Mouse (Mus musculus): ENCODE data around the gene Ptma. TPM values are rescaled to one million over a fixed set of nuclear protein-coding genes. Genes with fewer than 3 reads are reported as not detected.

Ptma gene
- polyA plus RNA-seq, 1 experiment = 322 TPM

Other genes starting within 250 kb of the Ptma start
- gene B3gnt7, start 223.9 kb upstream of the Ptma start, polyA plus RNA-seq (2012; ENCODE audit: insufficient read depth, insufficient read length, missing spikeins) = not detected in 2 replicates
- gene Ncl, start 167.3 kb upstream of the Ptma start, polyA plus RNA-seq (2012; ENCODE audit: insufficient read depth, insufficient read length, missing spikeins) = 88.2 and 112 TPM in 2 replicates
- gene Nmur1, start 100.5 kb upstream of the Ptma start, polyA plus RNA-seq (2012; ENCODE audit: insufficient read depth, insufficient read length, missing spikeins) = not detected in 2 replicates
- gene Tex44, start 100.4 kb upstream of the Ptma start, polyA plus RNA-seq (2012; ENCODE audit: insufficient read depth, insufficient read length, missing spikeins) = not detected in 2 replicates
- 21.7 and 24.3 TPM in 2 replicates for gene Pde6d, start 55.9 kb downstream of the Ptma start, polyA plus RNA-seq (2012; ENCODE audit: insufficient read depth, insufficient read length, missing spikeins)
- gene Cops7b, start 56.2 kb downstream of the Ptma start, polyA plus RNA-seq (2012; ENCODE audit: insufficient read depth, insufficient read length, missing spikeins) = 6.2 and 7.7 TPM in 2 replicates
- not detected in 2 replicates for gene Nppc, start 143.8 kb downstream of the Ptma start, polyA plus RNA-seq (2012; ENCODE audit: insufficient read depth, insufficient read length, missing spikeins)
- 5.6 and 8.8 TPM in 2 replicates for gene Dis3l2, start 177.1 kb downstream of the Ptma start, polyA plus RNA-seq (2012; ENCODE audit: insufficient read depth, insufficient read length, missing spikeins)

Measured in brown adipose tissue, adult 24 weeks (tissue).